In the genomic region with DNA sequence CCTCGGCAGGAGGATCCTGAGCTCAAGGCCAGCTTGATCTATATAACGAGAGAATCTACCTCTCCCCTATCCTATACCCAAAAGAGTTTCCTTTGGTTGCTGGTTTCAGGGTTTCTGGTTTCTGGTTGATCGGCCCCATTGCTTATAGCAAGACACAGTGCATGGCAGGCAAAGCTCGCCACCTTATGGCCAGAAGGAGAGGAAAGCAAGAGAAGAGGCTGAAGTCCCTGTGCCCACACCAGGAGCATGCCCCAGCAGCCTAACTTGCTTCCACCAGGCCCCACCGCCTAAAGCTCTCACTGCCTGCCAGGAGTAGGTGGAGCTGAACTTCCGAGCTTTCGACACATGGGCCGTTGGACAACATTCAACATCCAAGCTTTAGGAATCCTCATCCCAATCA, we compare ENCODE assay signal across 9 mouse cellular contexts. TPM values are rescaled to one million over a fixed set of nuclear protein-coding genes. Genes with fewer than 3 reads are reported as not detected.
DNase-seq lines count a peak whose midpoint lies in the region; ATAC-seq lines count a peak whose summit lies in the region.
"Had no signal": no experiment of that assay in that cellular context is flagged by ENCODE, and none has a peak within 500 bp of the region (broad histone marks: within the 10 kb centered on the region; RNA-seq: fewer than 3 reads in every experiment).

No protein-coding gene starts in this region.

- H3K9ac ChIP-seq in heart, embryonic 11.5 days (ENCODE audit: low read depth, low read length) = no peak overlapping the region
- H3K9ac ChIP-seq in forebrain, embryonic 12.5 days = no peak overlapping the region

- no peaks in the 10 kb centered on the region for H3K9me3 ChIP-seq in heart, embryonic 11.5 days (replicated peaks; ENCODE audit: control insufficient read depth, low read length)
- no peaks in the 10 kb centered on the region for H3K9me3 ChIP-seq in forebrain, embryonic 12.5 days

- intact Hi-C loops in heart, postnatal 10 days (cut with DNase I) = no loop called here
- intact Hi-C loops in left cerebral cortex, postnatal 36 days (cut with DNase I) = loop anchor here (10.0 kb wide), 1 partner anchor 253 kb away; no protein-coding TSS in a partner anchor

- peak; percentile 35 to 47 for DNase-seq in heart, postnatal 10 days
- peak; percentile 9 for DNase-seq in thymus, postnatal 0 days (ENCODE audit: low spot score)
- no peak for DNase-seq in thymus, postnatal 25 days
- DNase-seq in embryo, embryonic 10 days (ENCODE audit: low spot score) = peak; percentile 59
- peak; percentile 18 to 26 for DNase-seq in left cerebral cortex, postnatal 36 days (ENCODE audit: low spot score in 2 of 2)
- DNase-seq in right cerebral cortex, postnatal 4 days = peak; percentile 39

- no peaks in the 10 kb centered on the region for H3K27me3 ChIP-seq in heart, embryonic 11.5 days (ENCODE audit: control insufficient read depth, insufficient read depth, low read length)
- no peaks in the 10 kb centered on the region; the same call in 1 of the 2 replicates for H3K27me3 ChIP-seq in forebrain, embryonic 12.5 days

- H3K4me1 ChIP-seq in heart, embryonic 11.5 days (ENCODE audit: control insufficient read depth, insufficient read depth, low read length) = no peaks in the 10 kb centered on the region
- H3K4me1 ChIP-seq in forebrain, embryonic 12.5 days = no peaks in the 10 kb centered on the region

- no peak overlapping the region for H3K4me3 ChIP-seq in heart, embryonic 11.5 days (ENCODE audit: low read depth, low read length)
- no peak overlapping the region for H3K4me3 ChIP-seq in forebrain, embryonic 12.5 days (replicated peaks)

- ATAC-seq in heart, embryonic 11.5 days (replicated peaks; ENCODE audit: insufficient number of reproducible peaks, low FRiP score, low TSS enrichment) = no peak; the same call in 1 of the 2 replicates
- ATAC-seq in forebrain, embryonic 12.5 days (ENCODE audit: low FRiP score) = no peak

- H3K4me2 ChIP-seq in heart, embryonic 11.5 days = no peak overlapping the region
- H3K4me2 ChIP-seq in forebrain, embryonic 12.5 days = no peak overlapping the region

- WGBS in heart, embryonic 11.5 days (ENCODE audit: insufficient replicate concordance) = 34% methylated on average over 8 of the region's 8 CpGs
- 44% methylated on average over 8 of the region's 8 CpGs for WGBS in forebrain, embryonic 12.5 days

- H3K27ac ChIP-seq in heart, embryonic 11.5 days (ENCODE audit: low read depth, low read length) = no peak overlapping the region
- no peak overlapping the region for H3K27ac ChIP-seq in forebrain, embryonic 12.5 days

- H3K36me3 ChIP-seq in heart, embryonic 11.5 days (ENCODE audit: control insufficient read depth, insufficient read depth, low read length) = no peaks in the 10 kb centered on the region
- H3K36me3 ChIP-seq in forebrain, embryonic 12.5 days (replicated peaks) = no peaks in the 10 kb centered on the region

RNA-seq across cellular contexts. Expression of a gene that starts 10.8 kb away (rescaled TPM):
- total RNA-seq in heart, postnatal 10 days (2021) = under 1 TPM in 1 of 2 experiments, not detected in 1; 0.10 TPM
- polyA plus RNA-seq in heart, embryonic 11.5 days (2014; fragmentation: Nextera tagmentation; extraction: Ambion mirVana) = 0.23 and 0.45 TPM in 2 replicates
- polyA plus RNA-seq in thymus, postnatal 0 days (2015; fragmentation: Nextera tagmentation; extraction: Ambion mirVana) = 0.05 TPM in 1 of 2 replicates, not detected in the other
- under 1 TPM; 0.20 to 0.34 TPM for total RNA-seq in left cerebral cortex, postnatal 36 days (2021)
- 0.06 and 0.13 TPM in 2 replicates for polyA plus RNA-seq in forebrain, embryonic 12.5 days (2016; fragmentation: Nextera tagmentation; extraction: Ambion mirVana)

RNA-seq across cellular contexts. Expression of a gene that starts 58.7 kb away (rescaled TPM):
- not detected for total RNA-seq in heart, postnatal 10 days (2021)
- polyA plus RNA-seq in heart, embryonic 11.5 days (2014; fragmentation: Nextera tagmentation; extraction: Ambion mirVana) = not detected in 2 replicates
- 0.06 TPM in 1 of 2 replicates, not detected in the other for polyA plus RNA-seq in thymus, postnatal 0 days (2015; fragmentation: Nextera tagmentation; extraction: Ambion mirVana)
- total RNA-seq in left cerebral cortex, postnatal 36 days (2021) = not detected
- not detected in 2 replicates for polyA plus RNA-seq in forebrain, embryonic 12.5 days (2016; fragmentation: Nextera tagmentation; extraction: Ambion mirVana)
- total RNA-seq: layer of hippocampus, adult 8-10 months had no signal
